Mouse (Mus musculus) embryo, embryonic 10 days (tissue): ENCODE results near the gene Arl15.

Source experiments
- DNase-seq: peaks from one replicate; pipeline ENCODE4 v3.0.0-alpha.2; 2015; ENCODE audit warnings: low spot score

Arl15 gene

DNA sequence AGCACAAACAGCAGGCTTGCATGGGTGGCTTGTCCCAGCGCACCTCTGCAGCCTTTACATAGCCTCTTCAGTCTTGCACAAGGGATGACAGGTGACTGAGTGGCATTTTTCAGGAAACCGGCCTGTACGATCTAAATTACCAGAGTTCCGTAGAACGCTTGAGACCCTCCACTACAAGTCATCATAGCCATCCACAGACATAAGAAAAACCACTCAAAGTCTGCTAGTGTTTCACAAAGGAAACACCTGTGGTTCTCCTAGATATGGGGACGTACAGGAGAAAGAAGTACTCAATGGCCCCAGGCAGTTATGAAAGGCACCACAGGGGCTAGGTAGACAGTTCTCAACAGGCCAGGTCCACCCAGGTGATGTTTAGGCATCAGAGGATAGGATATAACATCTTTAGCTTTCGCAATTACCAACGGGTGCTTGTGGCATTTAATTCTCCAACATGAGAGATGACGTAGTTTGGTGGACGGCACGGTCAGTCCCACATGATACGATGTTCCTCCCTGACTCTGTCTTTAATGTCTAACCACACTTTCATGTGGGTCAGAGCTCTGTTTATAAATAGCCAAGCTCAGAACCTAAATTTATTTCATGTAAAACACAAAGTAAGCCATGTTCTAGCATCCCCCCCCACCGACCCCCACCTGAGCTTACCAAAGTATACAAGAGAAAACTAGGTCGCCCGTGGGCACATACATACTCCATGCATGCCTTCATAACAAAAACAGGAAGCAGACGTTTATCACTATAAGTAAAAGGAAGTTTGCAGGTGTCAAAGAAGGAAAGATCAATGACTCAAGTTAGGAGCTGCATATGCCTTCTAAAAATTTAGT, 356.8 kb downstream of the Arl15 start:
- no peak for DNase-seq

DNA sequence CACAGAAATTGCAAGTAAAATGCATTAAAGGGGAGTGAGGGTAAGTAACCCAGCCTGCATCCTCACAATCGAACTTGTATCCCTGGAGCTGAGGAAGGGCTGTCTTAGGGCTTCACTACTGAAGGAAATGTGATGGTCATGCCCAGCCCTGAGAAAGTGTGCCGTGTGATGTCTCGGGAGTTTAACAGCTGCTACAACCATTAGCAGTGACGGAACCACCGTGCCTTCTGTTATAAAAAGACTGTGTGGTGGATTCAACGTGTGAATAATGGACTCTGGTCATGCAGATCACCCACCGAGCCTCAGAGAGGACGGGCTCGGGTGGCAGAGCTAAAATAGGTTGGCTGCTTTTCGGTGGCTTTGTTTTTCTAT, 357.4 kb downstream of the Arl15 start:
- peak; percentile 52 for DNase-seq

- DNase-seq, result peak; percentile 57
These were observed 362.4 kb downstream of the Arl15 start for GRCm38 (mm10) chr13:114156689-114157088.

- DNase-seq, result no peak
These were observed 363.9 kb downstream of the Arl15 start for GRCm38 (mm10) chr13:114158111-114158730.

- peak; percentile 52 for DNase-seq
These were observed 365.5 kb downstream of the Arl15 start for GRCm38 (mm10) chr13:114159634-114160391.

- no peak for DNase-seq
These were observed 368.4 kb downstream of the Arl15 start for GRCm38 (mm10) chr13:114162753-114163152.

DNA sequence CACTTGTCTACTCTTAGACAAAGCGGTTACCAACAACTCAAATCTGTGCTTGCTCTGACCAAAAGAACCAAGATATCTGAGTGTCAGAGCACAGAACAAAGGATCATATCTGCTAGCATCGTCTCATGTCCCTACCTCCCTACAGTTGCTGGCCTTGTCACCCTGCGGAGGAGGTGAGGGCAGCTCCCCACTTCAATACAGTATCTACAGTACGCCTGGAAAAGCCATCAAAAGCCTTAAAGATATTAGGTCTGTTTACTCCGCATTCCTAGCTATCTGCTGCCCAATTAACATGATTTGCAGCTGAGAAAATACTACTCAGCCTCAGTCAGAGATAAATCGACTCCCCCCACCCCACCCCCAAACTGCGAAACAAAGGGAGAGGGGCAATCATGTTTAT, 371.3 kb downstream of the Arl15 start:
- no peak for DNase-seq

DNA sequence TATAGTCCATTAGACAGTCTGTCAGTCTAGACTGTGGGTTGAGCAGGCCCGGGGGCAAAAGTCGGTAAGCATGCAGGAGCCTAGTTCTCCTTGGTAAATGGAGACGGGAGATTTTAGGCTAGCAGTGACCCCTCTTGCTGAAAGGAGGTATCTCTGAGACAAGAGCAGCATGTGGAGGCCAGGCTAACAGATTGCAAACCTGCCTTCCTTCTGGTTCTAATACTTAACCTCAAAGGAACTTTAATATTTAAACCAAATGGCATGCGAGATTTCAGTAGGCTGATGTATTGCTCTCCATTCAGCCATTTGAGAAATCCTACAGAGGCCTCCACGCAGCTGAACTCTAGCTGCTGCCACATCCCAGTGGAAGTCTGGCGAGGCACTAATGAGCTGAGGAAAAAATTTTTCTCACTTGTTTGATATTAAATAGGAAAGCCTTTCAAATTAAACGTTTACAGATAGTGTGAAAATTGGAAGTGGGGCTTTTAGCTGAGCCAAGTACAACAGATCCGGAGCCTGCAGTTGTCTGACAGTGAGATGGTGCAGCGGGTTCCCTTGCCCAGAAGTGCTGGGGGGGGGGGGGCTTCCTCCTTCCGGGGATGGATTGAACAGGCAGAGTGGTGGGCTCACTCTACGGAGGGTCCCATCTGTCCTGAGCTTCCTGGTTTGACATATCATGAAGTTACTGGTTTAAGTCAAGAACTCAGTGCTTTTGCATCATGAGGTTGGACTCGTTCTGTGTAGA, 372.3 kb downstream of the Arl15 start:
- DNase-seq, result peak; percentile 55

DNA sequence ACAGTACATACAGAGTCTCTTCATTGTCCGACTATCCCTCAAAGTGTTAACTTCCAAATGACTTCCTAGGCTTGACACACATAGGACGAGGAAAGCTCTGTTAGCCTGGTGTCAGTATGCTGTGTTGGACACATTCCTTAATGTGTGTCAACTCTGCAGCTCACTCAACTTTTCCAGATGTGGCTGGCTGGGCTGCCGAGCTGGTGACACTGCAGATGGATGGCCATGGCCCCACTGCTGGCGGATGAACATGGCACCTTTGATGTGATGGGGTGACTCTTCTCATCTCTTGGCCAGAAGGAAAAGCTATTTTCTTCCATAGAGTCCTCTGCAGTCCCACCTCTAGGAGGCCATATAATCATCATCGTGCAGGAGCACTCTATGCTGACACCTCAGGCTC, 375.8 kb downstream of the Arl15 start:
- peak; percentile 54 for DNase-seq

DNA sequence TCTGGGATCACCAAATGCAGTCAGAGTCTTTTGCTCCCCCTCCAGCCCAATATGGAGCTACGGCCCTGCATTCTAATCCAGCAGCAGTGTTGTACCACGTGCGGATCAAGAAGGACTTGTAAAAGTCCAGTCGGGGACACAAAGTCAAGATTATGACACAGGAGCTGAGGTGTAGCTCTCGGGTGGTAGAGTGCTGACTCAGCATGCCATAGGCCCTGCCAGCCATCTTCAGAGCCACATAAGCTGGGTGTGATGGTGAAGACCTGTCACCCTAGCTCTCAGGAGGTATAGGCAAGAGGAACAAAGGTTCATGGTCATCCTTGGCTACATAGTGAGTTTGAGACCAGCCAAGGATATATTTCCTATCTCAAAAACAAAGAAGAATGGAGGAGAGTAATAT, 377.2 kb downstream of the Arl15 start:
- DNase-seq, result no peak

GRCm38 (mm10) chr13:114188107-114188506, 393.8 kb downstream of the Arl15 start:
- no peak for DNase-seq

- DNase-seq, result no peak
These were observed 394.5 kb downstream of the Arl15 start for GRCm38 (mm10) chr13:114188801-114189200.

- no peak for DNase-seq
These were observed 395.1 kb downstream of the Arl15 start for GRCm38 (mm10) chr13:114189441-114189840.

- no peak for DNase-seq
These were observed 396.6 kb downstream of the Arl15 start for GRCm38 (mm10) chr13:114190898-114191297.

DNA sequence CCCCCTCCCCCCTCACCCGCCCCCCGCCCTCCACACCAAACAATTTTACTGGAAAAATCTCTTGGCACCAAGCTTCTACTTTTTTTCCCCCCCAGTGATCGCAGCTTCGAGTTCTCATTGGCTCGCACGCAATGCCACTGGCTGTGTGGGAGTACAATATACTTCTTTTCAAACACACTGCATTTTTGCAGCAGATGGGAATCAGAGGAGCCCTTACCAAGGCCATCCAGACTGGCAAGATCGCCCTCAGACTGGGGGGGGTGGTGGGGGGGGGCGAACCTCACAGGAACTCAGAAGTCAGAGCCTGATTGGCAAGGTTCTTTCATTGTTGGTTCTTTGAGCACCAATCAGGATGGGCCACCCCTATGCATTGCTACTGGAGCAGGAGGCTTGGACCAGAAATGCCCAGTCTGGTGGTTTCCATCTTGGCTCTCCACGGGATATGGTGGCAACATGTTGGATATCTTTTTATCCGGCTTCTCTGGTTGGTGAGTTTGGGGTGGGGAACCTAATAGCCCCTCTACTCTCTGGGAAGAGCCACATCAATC, 404.0 kb downstream of the Arl15 start:
- no peak for DNase-seq

- no peak for DNase-seq
These were observed 405.4 kb downstream of the Arl15 start for GRCm38 (mm10) chr13:114199746-114200145.

GRCm38 (mm10) chr13:114200545-114200944, 406.2 kb downstream of the Arl15 start:
- DNase-seq, result no peak

DNA sequence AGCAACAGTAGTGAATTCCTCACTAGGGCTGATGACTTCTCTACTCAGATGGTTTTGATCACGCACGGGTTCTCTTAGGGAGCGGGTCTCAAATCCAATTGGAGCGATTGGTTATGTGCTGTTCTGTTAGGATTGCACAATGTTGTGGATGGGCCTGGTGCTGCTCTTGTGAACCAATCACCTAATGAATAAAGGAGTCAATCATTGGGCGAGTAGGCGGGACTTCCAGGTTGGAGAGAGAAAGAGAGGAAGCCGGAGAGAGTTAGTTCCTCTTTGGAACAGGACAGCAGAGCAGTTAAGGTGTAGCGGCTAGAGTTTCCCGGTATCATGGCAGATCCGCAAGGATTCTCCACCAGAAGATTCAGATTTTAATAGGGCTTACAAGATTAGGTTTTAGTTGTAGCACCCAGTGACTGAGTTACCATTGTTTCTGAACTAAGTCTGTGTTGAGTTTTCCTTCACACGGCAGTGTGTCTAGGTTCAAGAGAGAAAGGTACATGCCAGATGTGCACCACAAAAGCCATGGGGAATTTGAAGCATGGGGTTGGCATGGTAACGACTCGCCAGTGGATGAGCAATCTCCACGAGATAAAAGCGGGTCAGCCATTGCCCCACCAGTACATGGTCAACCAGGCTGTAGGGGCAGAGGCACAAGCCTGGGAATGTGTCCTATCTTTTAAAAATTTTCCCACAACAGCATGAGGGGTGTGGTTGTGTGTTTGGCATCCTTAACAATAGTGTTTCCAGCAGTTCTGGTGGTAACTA, 408.7 kb downstream of the Arl15 start:
- no peak for DNase-seq
